Mouse (Mus musculus) right cerebral cortex, adult 2 months (tissue): ENCODE data around the gene Slc40a1.
A peak's percentile ranks its signal among the peaks of the same experiment; 100 is the strongest.

Source experiments
- DNase-seq, 2 experiments: peaks; one replicate each; pipeline ENCODE4 v3.0.0; 2021 to 2022; ENCODE audit warnings: low spot score in 2 of 2

The Slc40a1 gene

GRCm38 (mm10) chr1:45926393-45926763 lies at the start of gene Slc40a1:
TSS of gene Slc40a1 (minus strand) at chr1:45926523.
- no peak for DNase-seq

DNA sequence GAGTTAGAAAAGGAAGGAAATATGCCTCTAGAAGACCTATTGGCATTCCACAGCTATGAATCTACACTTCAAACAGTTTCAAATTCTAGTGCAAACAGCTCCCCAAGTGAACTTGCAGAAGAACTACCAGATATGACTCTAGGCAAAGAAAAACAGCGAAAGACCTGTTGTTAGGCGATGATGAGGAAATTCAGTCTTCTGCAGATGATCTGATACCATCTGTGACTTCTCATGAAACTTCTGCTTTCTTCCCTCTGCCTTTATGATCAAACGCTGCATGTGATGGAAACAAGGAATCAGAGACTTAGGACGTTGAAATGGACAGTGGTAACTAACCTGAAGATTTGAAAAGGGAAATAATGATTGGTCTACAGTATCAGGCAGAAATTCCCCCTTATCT lies 45.0 kb upstream of the Slc40a1 start:
- DNase-seq: no peak

- DNase-seq: no peak
These were observed 22.7 kb upstream of the Slc40a1 start for GRCm38 (mm10) chr1:45948988-45949387.

- DNase-seq: no peak
These were observed 21.5 kb upstream of the Slc40a1 start for GRCm38 (mm10) chr1:45947843-45948242.

DNA sequence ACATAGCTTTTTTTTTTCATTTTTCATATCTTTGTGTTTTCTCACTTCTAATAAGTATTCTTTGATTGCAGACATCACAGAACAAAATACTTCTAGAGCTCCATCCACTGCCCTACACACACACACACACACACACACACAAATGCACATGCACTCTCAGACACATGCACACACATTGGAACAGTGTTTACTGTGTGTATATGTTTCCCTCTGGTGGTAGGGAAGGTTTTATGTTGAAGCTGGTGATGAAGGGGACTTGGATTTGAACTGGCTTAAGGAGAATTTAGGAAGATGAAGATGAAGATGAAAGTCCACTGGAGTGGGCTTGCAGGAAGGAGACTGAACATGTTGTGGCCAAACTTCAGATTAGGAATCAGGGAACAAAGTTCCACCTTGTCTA lies 4.8 kb upstream of the Slc40a1 start:
- DNase-seq: no peak

DNA sequence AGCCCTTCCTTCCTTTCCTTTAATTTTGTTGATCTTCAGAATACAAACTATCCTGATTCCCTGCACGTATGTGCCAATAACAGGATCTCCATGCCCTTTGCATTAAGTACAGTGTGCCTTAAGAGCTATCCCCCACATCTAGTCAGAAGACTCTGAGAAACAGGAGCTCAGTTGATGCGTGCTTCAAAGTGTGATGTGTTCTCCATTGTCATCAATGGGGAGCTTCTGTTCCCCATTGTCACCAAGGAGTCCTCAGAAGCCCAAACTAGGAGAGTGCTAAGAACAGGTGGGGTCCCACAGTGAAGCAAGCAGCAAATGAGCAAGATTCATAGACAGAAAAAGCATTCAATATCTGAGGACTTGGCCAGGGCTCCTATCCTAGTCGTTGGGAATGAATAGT lies 588 bp upstream of the Slc40a1 start:
- no peak for DNase-seq

- peak; percentile 58 to 61 for DNase-seq
These were observed 577 bp downstream of the Slc40a1 start for GRCm38 (mm10) chr1:45925500-45926392.

GRCm38 (mm10) chr1:45925131-45925499 lies 1.2 kb downstream of the Slc40a1 start:
- DNase-seq: peak in 1 of 2 experiments; percentile 3

DNA sequence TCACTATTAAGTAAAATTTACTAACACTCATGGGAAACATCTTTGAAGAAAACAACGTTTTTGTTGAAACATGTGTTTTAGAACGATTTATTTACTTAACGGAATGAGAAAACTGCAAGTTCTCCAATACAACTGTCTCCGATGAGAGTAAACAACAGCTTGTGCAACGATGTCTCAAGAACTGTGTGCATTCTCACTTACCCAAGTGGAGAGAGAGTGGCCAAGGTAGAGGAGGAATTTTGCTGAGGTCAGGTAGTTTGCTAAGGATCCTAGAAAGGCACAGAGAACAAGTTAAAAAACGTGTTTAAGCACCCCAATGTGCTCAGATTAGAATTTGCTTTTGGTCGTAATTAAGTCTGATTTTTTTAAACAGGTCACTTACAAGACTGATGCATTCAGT lies 1.8 kb downstream of the Slc40a1 start:
- no peak for DNase-seq

GRCm38 (mm10) chr1:45923306-45923705 lies 3.0 kb downstream of the Slc40a1 start:
- DNase-seq: no peak

GRCm38 (mm10) chr1:45920703-45921102 lies 5.6 kb downstream of the Slc40a1 start:
- DNase-seq: no peak

DNA sequence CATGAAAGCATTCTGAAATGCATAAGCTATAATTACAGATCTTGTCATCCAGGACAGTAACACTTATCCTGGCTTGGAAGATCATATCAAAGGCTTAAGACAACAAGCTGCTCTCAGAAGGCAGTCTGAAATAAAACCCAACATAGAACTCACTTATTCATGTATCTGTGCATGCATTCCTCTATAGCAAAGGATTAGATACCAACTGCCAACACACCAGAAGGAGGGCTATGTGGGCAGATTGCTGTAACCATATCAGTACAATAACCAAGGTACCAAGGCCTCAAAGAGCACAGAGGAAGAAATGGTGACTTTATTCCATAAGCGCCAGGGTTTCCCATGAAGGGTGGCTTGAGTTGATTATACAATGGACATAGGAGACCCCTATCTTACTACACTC lies 6.6 kb downstream of the Slc40a1 start:
- DNase-seq: no peak

DNA sequence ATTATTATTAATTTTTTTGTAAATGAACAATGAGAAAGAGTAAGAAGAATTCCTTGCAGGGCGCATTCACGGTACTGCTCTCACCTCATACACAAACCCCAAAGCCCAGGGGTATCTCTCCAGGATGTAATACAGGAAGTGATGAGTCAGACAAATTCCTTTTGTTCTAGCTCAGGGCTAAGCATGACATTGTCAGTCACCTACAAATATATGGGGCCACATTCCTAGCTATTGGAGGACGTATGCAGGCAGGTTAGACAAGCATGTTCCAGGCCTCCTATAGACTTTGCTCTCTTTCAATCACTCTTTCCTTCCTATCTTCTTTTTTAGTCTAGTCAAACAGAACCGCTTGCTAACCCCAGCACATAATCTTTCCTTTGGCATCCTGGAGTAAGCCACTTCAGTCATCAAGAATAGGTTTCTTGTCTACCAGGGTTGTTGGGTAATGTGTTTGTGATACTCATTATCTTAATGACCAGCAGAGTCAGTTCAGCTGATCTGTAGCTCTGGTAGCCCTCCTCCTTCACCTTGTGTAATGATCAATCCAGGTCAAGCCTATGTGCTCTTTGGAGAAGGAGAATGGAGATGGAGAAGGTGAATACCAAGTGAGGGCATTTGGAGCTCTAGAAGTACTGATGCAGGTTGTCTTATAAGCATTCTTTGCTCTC lies 9.1 kb downstream of the Slc40a1 start:
- DNase-seq: no peak

- DNase-seq: no peak
These were observed 10.1 kb downstream of the Slc40a1 start for GRCm38 (mm10) chr1:45916174-45916573.

- DNase-seq: no peak
These were observed 12.1 kb downstream of the Slc40a1 start for GRCm38 (mm10) chr1:45914236-45914635.

- no peak for DNase-seq
These were observed 21.1 kb downstream of the Slc40a1 start for GRCm38 (mm10) chr1:45905107-45905821.

GRCm38 (mm10) chr1:45904161-45904560 lies 22.2 kb downstream of the Slc40a1 start:
- DNase-seq: no peak

DNA sequence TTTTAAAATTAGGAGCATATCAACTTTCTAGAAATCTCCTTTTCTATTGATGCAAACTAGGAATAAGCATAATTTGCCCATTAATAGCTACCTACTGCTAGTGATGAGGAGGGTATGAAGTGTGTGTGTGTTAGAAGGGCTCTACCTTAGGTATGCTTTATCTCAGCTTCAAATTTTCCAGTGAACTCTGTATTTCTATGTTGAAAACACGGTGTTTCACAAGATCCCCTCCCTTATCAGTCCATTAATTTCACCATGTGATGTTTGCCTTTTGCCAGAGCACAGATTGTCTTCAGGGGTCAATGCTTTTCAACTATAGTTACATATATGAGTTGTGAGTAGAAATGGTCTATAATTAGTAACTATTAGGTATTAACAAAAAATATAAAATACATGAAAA lies 28.3 kb downstream of the Slc40a1 start:
- DNase-seq: no peak

DNA sequence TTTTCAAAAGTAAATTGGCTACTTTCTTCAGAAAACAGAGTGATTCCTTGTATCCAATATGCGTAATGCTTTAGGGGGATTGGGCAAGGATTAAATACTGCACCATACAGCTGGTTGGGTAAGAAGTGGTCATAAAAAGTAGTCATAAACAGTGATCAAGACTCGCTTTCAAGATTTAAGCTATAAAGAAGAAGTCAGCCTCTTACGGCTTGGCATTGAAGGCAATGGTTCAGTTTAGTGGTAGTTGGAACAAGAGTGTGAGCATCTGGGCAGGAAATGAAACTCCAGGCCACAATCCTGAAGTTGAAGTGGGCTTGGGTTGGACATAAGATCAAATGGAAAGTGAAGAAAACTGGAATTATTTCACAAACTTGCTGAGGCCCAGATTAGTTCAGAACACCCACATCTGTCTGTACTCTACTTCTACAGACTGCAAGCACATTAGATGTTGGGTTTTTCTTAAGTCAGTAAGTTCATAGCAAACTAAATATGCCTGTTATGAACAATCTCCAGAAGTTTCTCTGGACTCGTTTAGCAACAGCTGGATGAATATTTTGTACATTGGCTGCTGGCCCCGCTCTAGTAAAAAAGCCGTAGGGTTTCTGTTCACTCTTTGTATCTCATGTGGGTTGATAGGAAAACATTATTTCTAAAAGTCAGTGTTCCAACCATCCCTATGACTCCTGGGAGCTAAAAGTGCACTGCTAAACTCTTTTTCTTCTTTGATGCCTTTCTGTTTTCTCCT lies 32.0 kb downstream of the Slc40a1 start:
- no peak for DNase-seq

DNA sequence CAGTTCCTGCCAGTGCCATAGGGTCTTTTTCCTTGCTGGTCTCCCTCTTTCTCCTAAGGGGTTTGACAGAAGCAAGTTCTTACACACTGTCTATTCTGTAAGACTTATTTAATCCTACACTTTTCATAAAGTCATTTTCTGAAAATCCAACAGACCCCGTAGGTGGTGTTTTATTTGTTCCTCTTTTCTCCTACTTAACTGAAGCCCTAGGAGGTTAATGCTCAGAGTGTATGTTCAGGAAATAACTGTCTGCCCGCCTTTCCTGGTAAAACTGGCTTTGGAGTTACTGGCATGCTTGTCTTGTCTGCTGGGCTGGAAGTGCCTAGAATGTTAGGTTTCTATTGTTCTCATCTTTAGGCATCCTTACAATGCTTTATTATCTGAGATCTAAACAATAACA lies 34.3 kb downstream of the Slc40a1 start:
- DNase-seq: no peak

DNA sequence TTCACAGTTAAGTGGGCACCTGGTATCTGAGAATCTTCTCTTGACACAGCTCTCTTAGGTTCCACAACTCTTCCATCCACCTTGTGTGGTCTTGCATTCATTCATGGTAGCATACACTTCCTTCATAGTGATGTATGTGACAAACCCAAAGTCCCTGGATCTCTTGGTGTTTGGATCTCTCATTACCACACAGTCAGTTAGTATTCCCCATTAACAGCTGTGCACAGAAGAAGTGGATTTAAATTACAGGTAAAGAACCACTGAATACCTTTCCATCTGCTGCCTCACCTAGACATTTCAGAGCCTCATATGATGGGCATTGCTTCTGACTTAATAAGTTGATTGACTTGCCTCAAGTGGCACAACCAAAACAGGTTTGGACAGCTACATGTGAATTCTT lies 36.1 kb downstream of the Slc40a1 start, which contains the start of gene Gm5269:
Gene Gm5269, minus strand, starts transcription at position 101 of the 400 bp plus-strand sequence.
- no peak for DNase-seq

- no peak for DNase-seq
These were observed 39.5 kb downstream of the Slc40a1 start for GRCm38 (mm10) chr1:45886800-45887199.
